Mouse (Mus musculus): ENCODE results near the gene Dnajc7.

GRCm38 (mm10) chr11:100625754-100626700, 6.1 kb upstream of the Dnajc7 start:
- TF ChIP-seq POLR2A (IDR thresholded peaks at IDR 0.05; ENCODE audit: borderline replicate concordance, extremely low read depth, low read depth, low read length) (no peak), CTCF (IDR thresholded peaks at IDR 0.05; ENCODE audit: insufficient read depth, low read length) (no peak)
